Mouse (Mus musculus) thymus, adult 2 months (tissue): ENCODE results near the gene Ptafr. TPM values are rescaled to one million over a fixed set of nuclear protein-coding genes. Genes with fewer than 3 reads are reported as not detected.

Experiments
- DNase-seq: peaks from one replicate; pipeline ENCODE4 v3.0.0; 2021
- H3K27ac ChIP-seq: fragments of 200-500 bp; 2 replicates; pipeline ENCODE4 v1.5.1; 2012; ENCODE audit warnings: low read length, control low read depth; ENCODE audit not compliant: control insufficient read depth, insufficient read depth
- H3K27me3 ChIP-seq: fragments of 200-500 bp; 2 replicates; pipeline ENCODE4 v1.6.1; 2012; ENCODE audit warnings: mild to moderate bottlenecking, low read length, moderate library complexity, mixed read lengths; ENCODE audit not compliant: control insufficient read depth, insufficient read depth
- H3K36me3 ChIP-seq: fragments of 200-500 bp; 2 replicates; pipeline ENCODE4 v1.6.1; 2012; ENCODE audit warnings: mild to moderate bottlenecking, low read length, moderate library complexity; ENCODE audit not compliant: control insufficient read depth, insufficient read depth
- H3K4me1 ChIP-seq: fragments of 200-500 bp; replicated peaks from 2 replicates; pipeline ENCODE4 v1.6.1; 2012; ENCODE audit warnings: low read length; ENCODE audit not compliant: control insufficient read depth, insufficient read depth
- H3K4me3 ChIP-seq: fragments of 200-500 bp; 2 replicates; pipeline ENCODE4 v1.5.1; 2012; ENCODE audit warnings: mild to moderate bottlenecking, low read length, control low read depth, moderate library complexity; ENCODE audit not compliant: control insufficient read depth, insufficient read depth
- CTCF ChIP-seq: fragments of 200-500 bp; IDR thresholded peaks from 2 replicates; pipeline ENCODE4 v1.5.1; 2012; ENCODE audit warnings: mild to moderate bottlenecking, control low read depth, low read length, moderate library complexity, borderline replicate concordance; ENCODE audit not compliant: control insufficient read depth, poor library complexity, insufficient read depth; ENCODE audit errors: extremely low read depth
- POLR2A ChIP-seq: fragments of 200-500 bp; IDR thresholded peaks from 2 replicates; pipeline ENCODE4 v1.6.1; 2012; ENCODE audit warnings: mild to moderate bottlenecking, low read length, control low read depth, moderate library complexity; ENCODE audit not compliant: control insufficient read depth, poor library complexity, insufficient read depth; ENCODE audit errors: extremely low read depth
- WGBS: fragments of 180-500 bp; shearing (Covaris S2); methylation state at CpG from one replicate; pipeline ENCODE4 v1.1.7; 2018; 5-methylcytosine and 5-hydroxymethylcytosine counted together
- polyA plus RNA-seq: library from polyadenylated mRNA; depleted of rRNA; stranded (reverse); fragments of >200 nt; gene quantifications from 2 replicates; pipeline ENCODE4 v1.2.3, GENCODE M21; 2012

The Ptafr gene
- polyA plus RNA-seq, 1 experiment = 8.5 TPM

DNA sequence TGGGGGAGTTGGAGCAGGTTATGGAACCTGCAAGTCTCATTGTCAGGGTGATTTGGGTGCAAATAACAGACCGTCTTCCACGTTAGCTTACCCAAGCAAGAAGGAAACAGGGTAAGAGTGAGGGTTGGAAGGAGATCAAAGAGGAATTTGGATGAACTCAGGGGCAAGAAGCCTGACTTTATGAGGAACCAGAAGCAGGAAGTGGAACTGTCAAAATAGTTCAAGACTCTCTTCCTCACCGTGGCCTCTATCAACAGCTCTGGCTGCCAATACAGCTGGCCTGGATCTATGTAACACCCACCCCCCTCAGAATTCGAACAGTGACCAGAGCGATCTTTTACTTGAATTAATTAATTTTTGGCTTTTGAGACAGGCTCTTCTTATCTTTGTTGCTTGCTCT, 41.9 kb downstream of the Ptafr start:
- H3K4me1 ChIP-seq = no peaks in the 10 kb centered on the region
- no peaks in the 10 kb centered on the region for H3K36me3 ChIP-seq
- H3K27me3 ChIP-seq = no peaks in the 10 kb centered on the region
- H3K4me3 ChIP-seq = no peak overlapping the region
- DNase-seq = no peak
- 35% methylated on average over 5 of the region's 5 CpGs for WGBS
- no peak overlapping the region for H3K27ac ChIP-seq
- TF ChIP-seq CTCF (no peak), POLR2A (no peak)

DNA sequence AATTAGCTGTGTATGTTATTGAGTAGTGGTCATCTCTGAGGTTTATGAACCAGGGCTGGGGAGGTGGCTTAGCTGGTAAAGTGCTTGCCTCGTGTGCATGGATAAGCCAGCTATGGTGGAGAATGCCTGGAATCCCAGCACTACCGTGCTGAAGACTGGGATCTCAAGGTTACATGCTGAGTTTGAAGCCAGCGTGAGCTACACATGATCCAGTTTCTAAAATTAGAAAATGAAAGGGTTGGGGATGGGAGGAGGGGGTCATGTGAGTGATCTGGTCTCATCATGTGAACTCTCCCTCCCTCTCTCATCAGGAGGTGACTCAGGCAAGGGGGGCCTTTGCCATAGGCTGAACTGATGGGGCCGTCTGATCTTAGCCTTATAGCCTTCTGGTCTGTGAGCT, 44.3 kb downstream of the Ptafr start:
- no peak for TF ChIP-seq CTCF
- TF ChIP-seq POLR2A = no peak
- no peak for DNase-seq
- WGBS = 79% methylated on average over 4 of the region's 4 CpGs

DNA sequence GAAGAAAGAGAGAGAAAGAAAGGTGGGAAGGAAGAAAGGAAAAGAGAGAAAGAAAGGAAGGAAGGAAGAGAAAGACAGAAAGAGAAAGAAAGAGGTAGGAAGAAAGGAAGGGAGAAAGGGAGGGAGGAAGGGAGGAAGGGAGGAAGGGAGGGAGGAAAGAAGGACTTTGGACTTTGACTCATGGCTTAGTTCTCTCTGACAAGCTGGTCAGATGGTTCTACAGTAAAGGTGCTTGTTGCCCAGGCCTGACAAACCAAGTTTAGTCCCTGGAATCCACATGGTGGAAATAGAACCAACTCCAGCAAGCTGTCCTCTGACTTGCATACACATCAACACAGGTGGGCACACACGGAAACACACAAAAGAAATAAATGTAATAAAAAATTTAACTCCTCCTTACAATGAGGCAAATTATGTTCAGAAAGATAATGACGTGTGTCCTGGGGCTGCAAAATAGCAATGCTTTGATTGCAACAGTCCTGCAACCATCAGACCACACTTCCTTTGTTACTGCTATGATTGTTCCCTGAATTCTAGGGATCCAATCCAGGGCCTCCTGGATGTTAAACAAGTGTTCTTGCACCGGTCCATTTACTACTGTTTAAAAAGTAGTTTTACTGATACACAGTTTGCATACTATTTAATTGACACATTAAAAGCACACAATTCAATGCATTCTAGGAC, 46.6 kb downstream of the Ptafr start:
- no peaks in the 10 kb centered on the region for H3K27me3 ChIP-seq
- H3K27ac ChIP-seq = no peak overlapping the region
- no peaks in the 10 kb centered on the region for H3K36me3 ChIP-seq
- 90% methylated on average over 3 of the region's 3 CpGs for WGBS
- no peak for DNase-seq
- H3K4me1 ChIP-seq = no peaks in the 10 kb centered on the region
- H3K4me3 ChIP-seq = no peak overlapping the region
- TF ChIP-seq POLR2A (no peak), CTCF (no peak)

More for the DNA sequence above, 44.3 kb downstream of the Ptafr start:
- Histone ChIP-seq H3K27ac (no peak overlapping the region), H3K4me1 (no peaks in the 10 kb centered on the region), H3K4me3 (no peak overlapping the region), H3K27me3 (no peaks in the 10 kb centered on the region), H3K36me3 (no peaks in the 10 kb centered on the region)

DNA sequence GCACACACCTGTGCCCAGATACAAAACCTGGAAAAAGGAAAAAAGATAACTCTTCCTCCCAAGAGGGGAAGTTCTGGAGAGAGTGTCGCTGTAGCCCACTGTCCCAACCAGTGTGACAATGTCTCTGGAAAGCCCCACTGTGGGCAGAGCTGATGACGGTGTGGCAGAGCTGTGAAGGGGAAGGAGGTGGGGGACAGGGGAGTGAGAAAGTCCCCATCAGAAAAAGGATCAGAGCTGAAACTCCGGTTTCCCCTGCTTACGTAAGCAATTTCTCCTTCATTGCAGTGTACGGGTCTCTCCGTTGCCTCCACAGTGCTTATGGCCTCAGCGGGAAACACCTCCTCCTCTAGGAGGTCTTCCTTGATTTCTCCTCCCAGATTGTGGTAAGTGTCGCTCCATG, 47.5 kb downstream of the Ptafr start:
- no peak overlapping the region for H3K27ac ChIP-seq
- DNase-seq = no peak
- H3K36me3 ChIP-seq = no peaks in the 10 kb centered on the region
- H3K27me3 ChIP-seq = no peaks in the 10 kb centered on the region
- TF ChIP-seq CTCF (no peak), POLR2A (no peak)
- 78% methylated on average over 8 of the region's 8 CpGs for WGBS
- no peak overlapping the region for H3K4me3 ChIP-seq
- H3K4me1 ChIP-seq = no peaks in the 10 kb centered on the region

DNA sequence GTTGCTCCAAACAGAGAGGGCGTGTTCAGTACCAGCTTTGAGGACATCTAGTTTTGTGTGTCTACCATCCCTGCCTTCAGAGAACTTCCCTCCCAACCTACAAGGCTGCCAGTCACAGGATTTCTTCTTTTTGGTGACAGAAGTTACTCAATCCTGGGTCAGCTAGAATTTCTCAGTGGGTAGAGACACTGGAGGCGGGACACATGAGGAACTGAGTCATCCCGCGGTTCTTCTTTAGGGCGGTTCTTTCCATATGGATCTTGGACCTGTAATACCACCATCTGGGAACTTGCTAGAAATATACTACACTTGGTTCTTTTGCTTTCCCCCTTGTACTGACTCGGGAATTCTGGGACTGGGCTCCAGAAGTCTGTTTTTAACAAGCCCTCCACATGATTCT, 54.0 kb downstream of the Ptafr start:
- TF ChIP-seq CTCF (no peak), POLR2A (no peak)
- WGBS = 95% methylated on average over 6 of the region's 6 CpGs
- Histone ChIP-seq H3K27ac (no peak overlapping the region), H3K4me1 (no peaks in the 10 kb centered on the region), H3K27me3 (no peaks in the 10 kb centered on the region), H3K36me3 (no peaks in the 10 kb centered on the region), H3K4me3 (no peak overlapping the region)
- no peak for DNase-seq

DNA sequence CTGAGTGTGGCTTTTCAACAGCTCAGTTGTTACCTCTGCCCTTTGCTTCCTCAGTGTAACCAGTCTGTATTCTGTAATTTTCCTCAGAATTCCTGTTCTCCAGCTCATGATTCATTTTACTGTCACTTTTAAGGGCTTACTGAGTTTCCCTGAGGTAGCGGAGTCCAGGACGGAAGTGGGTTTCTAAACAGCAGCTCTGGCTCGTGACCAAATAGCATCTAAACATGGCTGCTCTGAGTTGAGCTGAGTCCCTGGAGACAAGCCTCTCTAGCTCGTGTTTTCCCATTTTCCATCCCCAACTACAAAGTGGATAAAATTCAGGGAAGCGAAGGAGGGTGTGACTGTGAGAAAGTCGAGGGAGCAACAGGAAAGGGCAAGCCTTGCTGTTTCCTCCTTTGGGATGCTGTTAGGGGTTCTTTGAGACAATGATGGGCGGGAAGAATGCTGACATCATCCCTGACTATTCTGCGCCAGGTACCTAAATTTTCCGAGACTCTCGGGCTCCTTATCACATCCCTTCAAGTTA, 55.0 kb downstream of the Ptafr start:
- Histone ChIP-seq H3K36me3 (no peaks in the 10 kb centered on the region), H3K4me1 (no peaks in the 10 kb centered on the region), H3K4me3 (no peak overlapping the region), H3K27me3 (no peaks in the 10 kb centered on the region), H3K27ac (no peak overlapping the region)
- TF ChIP-seq POLR2A (no peak), CTCF (no peak)
- WGBS = 94% methylated on average over 10 of the region's 10 CpGs
- DNase-seq = no peak
